Mouse (Mus musculus) forebrain, embryonic 14.5 days (tissue): ENCODE results near the gene Gadd45gip1. TPM values are rescaled to one million over a fixed set of nuclear protein-coding genes. Genes with fewer than 3 reads are reported as not detected.

ENCODE experiments used
- ATAC-seq: fragments of 200-750 bp; cut with Nextera tagmentation; 2 replicates; pipeline ENCODE4 v1.8.0; 2017; ENCODE audit warnings: mild to moderate bottlenecking, moderate library complexity
- DNase-seq: peaks from one replicate; pipeline ENCODE4 v3.0.0-alpha.2; 2015; ENCODE audit warnings: low spot score
- H3K27ac ChIP-seq: fragments of 300-500 bp; sonication (generic); 2 replicates; pipeline ENCODE4 v1.5.1; 2014; ENCODE audit warnings: low read depth, mild to moderate bottlenecking, control low read depth, low read length, moderate library complexity
- H3K27me3 ChIP-seq: fragments of 300-500 bp; sonication (generic); replicated peaks from 2 replicates; pipeline ENCODE4 v1.6.1; 2014; ENCODE audit warnings: low read length, control low read depth, mixed read lengths; ENCODE audit not compliant: control insufficient read depth, insufficient read depth
- H3K36me3 ChIP-seq: fragments of 300-500 bp; sonication (generic); 2 replicates; pipeline ENCODE4 v1.6.1; 2014; ENCODE audit warnings: low read length, control low read depth; ENCODE audit not compliant: control insufficient read depth, insufficient read depth
- H3K4me1 ChIP-seq: fragments of 300-500 bp; sonication (generic); 2 replicates; pipeline ENCODE4 v1.6.1; 2014; ENCODE audit warnings: antibody characterized with exemption, low read length, control low read depth; ENCODE audit not compliant: control insufficient read depth, insufficient read depth
- H3K4me2 ChIP-seq: fragments of 300-500 bp; sonication (generic); 2 replicates; pipeline ENCODE4 v1.6.1; 2014; ENCODE audit warnings: mild to moderate bottlenecking, control low read depth, low read length
- H3K4me3 ChIP-seq: fragments of 300-500 bp; sonication (generic); 2 replicates; pipeline ENCODE4 v1.5.1; 2014; ENCODE audit warnings: low read depth, low read length, control low read depth
- H3K9ac ChIP-seq: fragments of 300-500 bp; sonication (generic); 2 replicates; pipeline ENCODE4 v1.6.1; 2014; ENCODE audit warnings: mild to moderate bottlenecking, low read length, control low read depth, moderate library complexity
- H3K9me3 ChIP-seq: fragments of 300-500 bp; sonication (generic); replicated peaks from 2 replicates; pipeline ENCODE4 v1.6.1; 2016; ENCODE audit warnings: low read length, control low read depth, mixed read lengths; ENCODE audit not compliant: control insufficient read depth
- WGBS: fragments of 180-500 bp; shearing (Covaris S2); extraction: QIAGEN DNeasy Blood & Tissue Kit; methylation state at CpG from one replicate; pipeline ENCODE4 v1.1.7; 2014; 5-methylcytosine and 5-hydroxymethylcytosine counted together
- polyA plus RNA-seq: library from polyadenylated mRNA; unstranded; fragments of >200 nt; fragmentation: Nextera tagmentation; extraction: Ambion mirVana; gene quantifications from 2 replicates; pipeline ENCODE4 v1.2.1, GENCODE M21; 2014

The Gadd45gip1 gene
- polyA plus RNA-seq, 1 experiment from 2014 or later, result 41.3 TPM

GRCm38 (mm10) chr8:84799999-84800831 lies 31.1 kb upstream of the Gadd45gip1 start, which contains the start of gene Nfix:
Gene Nfix, minus strand, starts transcription at chr8:84800344.
- no peaks in the 10 kb centered on the region for H3K9me3 ChIP-seq
- peak within 1 kb of the TSS; percentile 60 for H3K4me3 ChIP-seq
- peak within 1 kb of the TSS; percentile 97 for H3K27ac ChIP-seq
- ATAC-seq, result peak; percentile 40
- H3K9ac ChIP-seq, result peak within 1 kb of the TSS; percentile 96
- 2% methylated on average over 40 of the region's 125 CpGs for WGBS
- H3K4me1 ChIP-seq, result peaks cover 27% of the 10 kb centered on the region
- peaks cover 23% of the 10 kb centered on the region for H3K27me3 ChIP-seq
- peaks cover 11% of the 10 kb centered on the region; the same call in 1 of the 2 replicates for H3K36me3 ChIP-seq
- no peak for DNase-seq
- peak within 1 kb of the TSS; percentile 77 for H3K4me2 ChIP-seq

GRCm38 (mm10) chr8:84806031-84806430 lies 25.3 kb upstream of the Gadd45gip1 start:
- no peaks in the 10 kb centered on the region for H3K9me3 ChIP-seq
- no peak for DNase-seq
- 96% methylated on average over 5 of the region's 5 CpGs for WGBS
- H3K4me1 ChIP-seq, result peaks cover 15% of the 10 kb centered on the region
- no peak overlapping the region for H3K4me3 ChIP-seq
- H3K27me3 ChIP-seq, result peaks cover under 1% of the 10 kb centered on the region; the same call in 1 of the 2 replicates
- no peak overlapping the region for H3K9ac ChIP-seq
- H3K36me3 ChIP-seq, result no peaks in the 10 kb centered on the region
- H3K4me2 ChIP-seq, result no peak overlapping the region
- ATAC-seq, result no peak
- H3K27ac ChIP-seq, result no peak overlapping the region

GRCm38 (mm10) chr8:84809109-84809940 lies 22.0 kb upstream of the Gadd45gip1 start:
- Histone ChIP-seq H3K9me3 (no peaks in the 10 kb centered on the region), H3K4me3 (no peak overlapping the region), H3K4me2 (no peak overlapping the region), H3K36me3 (no peaks in the 10 kb centered on the region), H3K27ac (peak overlapping the region; percentile 82), H3K27me3 (no peaks in the 10 kb centered on the region), H3K4me1 (peaks cover 25% of the 10 kb centered on the region), H3K9ac (peak overlapping the region; percentile 13; the same call in 1 of the 2 replicates)
- ATAC-seq (peak; percentile 38), DNase-seq (peak; percentile 70)
- 41% methylated on average over 12 of the region's 12 CpGs for WGBS

GRCm38 (mm10) chr8:84809941-84810280 lies 21.4 kb upstream of the Gadd45gip1 start:
- peak; percentile 59 for DNase-seq
- ATAC-seq, result no peak
- Histone ChIP-seq H3K9ac (no peak overlapping the region), H3K4me2 (no peak overlapping the region), H3K36me3 (no peaks in the 10 kb centered on the region), H3K4me1 (peaks cover 31% of the 10 kb centered on the region), H3K27ac (peak overlapping the region; percentile 82; the same call in 1 of the 2 replicates), H3K9me3 (no peaks in the 10 kb centered on the region), H3K4me3 (no peak overlapping the region), H3K27me3 (no peaks in the 10 kb centered on the region)
- WGBS, result 71% methylated on average over 5 of the region's 5 CpGs

- WGBS, result under 1% methylated on average over 30 of the region's 32 CpGs
Measured at GRCm38 (mm10) chr8:84810896-84811295, 20.4 kb upstream of the Gadd45gip1 start.

GRCm38 (mm10) chr8:84811303-84811702 lies 20.0 kb upstream of the Gadd45gip1 start:
- H3K36me3 ChIP-seq, result no peaks in the 10 kb centered on the region
- H3K9ac ChIP-seq, result peak overlapping the region; percentile 60
- H3K4me2 ChIP-seq, result peak overlapping the region; percentile 60
- H3K4me1 ChIP-seq, result peaks cover 35% of the 10 kb centered on the region
- DNase-seq (no peak), ATAC-seq (no peak)
- 11% methylated on average over 10 of the region's 10 CpGs for WGBS
- no peaks in the 10 kb centered on the region for H3K9me3 ChIP-seq
- H3K4me3 ChIP-seq, result peak overlapping the region; percentile 21
- peak overlapping the region; percentile 78 for H3K27ac ChIP-seq
- no peaks in the 10 kb centered on the region for H3K27me3 ChIP-seq

More at GRCm38 (mm10) chr8:84810896-84811295, 20.4 kb upstream of the Gadd45gip1 start:
- Histone ChIP-seq H3K4me1 (peaks cover 35% of the 10 kb centered on the region), H3K9me3 (no peaks in the 10 kb centered on the region), H3K9ac (peak overlapping the region; percentile 60), H3K4me3 (peak overlapping the region; percentile 21), H3K27ac (peak overlapping the region; percentile 78), H3K36me3 (no peaks in the 10 kb centered on the region), H3K27me3 (no peaks in the 10 kb centered on the region), H3K4me2 (peak overlapping the region; percentile 60)
- DNase-seq, result peak; percentile 94
- ATAC-seq, result peak; percentile 78

- Histone ChIP-seq H3K4me2 (no peak overlapping the region), H3K27ac (peak overlapping the region; percentile 95), H3K27me3 (no peaks in the 10 kb centered on the region), H3K9me3 (no peaks in the 10 kb centered on the region), H3K9ac (no peak overlapping the region), H3K36me3 (no peaks in the 10 kb centered on the region), H3K4me3 (no peak overlapping the region), H3K4me1 (peaks cover 35% of the 10 kb centered on the region)
- ATAC-seq (peak; percentile 8; the same call in 1 of the 2 replicates), DNase-seq (peak; percentile 94)
- 3% methylated on average over 5 of the region's 5 CpGs for WGBS
Measured at GRCm38 (mm10) chr8:84813059-84813458, 18.3 kb upstream of the Gadd45gip1 start.

GRCm38 (mm10) chr8:84813830-84814229 lies 17.5 kb upstream of the Gadd45gip1 start:
- no peaks in the 10 kb centered on the region for H3K27me3 ChIP-seq
- H3K4me2 ChIP-seq, result 0 out of 2 replicates have a peak overlapping the region, but pooled peaks have one; percentile 16
- ATAC-seq (no peak), DNase-seq (no peak)
- peak overlapping the region; percentile 17; the same call in 1 of the 2 replicates for H3K9ac ChIP-seq
- H3K27ac ChIP-seq, result peak overlapping the region; percentile 95
- peaks cover 35% of the 10 kb centered on the region for H3K4me1 ChIP-seq
- no peaks in the 10 kb centered on the region for H3K36me3 ChIP-seq
- H3K9me3 ChIP-seq, result no peaks in the 10 kb centered on the region
- WGBS, result 70% methylated on average over 3 of the region's 3 CpGs
- H3K4me3 ChIP-seq, result no peak overlapping the region
